Mouse (Mus musculus) myocyte (in vitro differentiated cells): ENCODE measurements around the gene Gpx7. TPM values are rescaled to one million over a fixed set of nuclear protein-coding genes. Genes with fewer than 3 reads are reported as not detected.

Experiments
- H3K27me3 ChIP-seq: one replicate; pipeline ENCODE4 v1.6.1; 2011; ENCODE audit not compliant: control insufficient read depth, insufficient read depth, insufficient read length
- H3K36me3 ChIP-seq: one replicate; pipeline ENCODE4 v1.6.1; 2011; ENCODE audit not compliant: control insufficient read depth, insufficient read depth
- H3K4me2 ChIP-seq: one replicate; pipeline ENCODE4 v1.6.1; 2011; ENCODE audit warnings: low read depth, control low read depth
- H3K4me3 ChIP-seq: one replicate; pipeline ENCODE4 v1.5.1; 2011; ENCODE audit warnings: mild to moderate bottlenecking, control low read depth, moderate library complexity
- H3K79me2 ChIP-seq: one replicate; pipeline ENCODE4 v1.6.1; 2011; ENCODE audit not compliant: control insufficient read depth, insufficient read depth
- H3ac ChIP-seq: one replicate; pipeline ENCODE4 v1.6.1; 2011; ENCODE audit not compliant: control insufficient read depth, insufficient read length
- CEBPB ChIP-seq: IDR thresholded peaks from 2 replicates; pipeline ENCODE4 v1.6.1; 2011; ENCODE audit warnings: mild to moderate bottlenecking, moderate library complexity; ENCODE audit not compliant: poor library complexity, insufficient read depth, severe bottlenecking
- E2F4 ChIP-seq: IDR thresholded peaks from one replicate; pipeline ENCODE4 v1.6.1; 2011; ENCODE audit warnings: mild to moderate bottlenecking, control low read depth, moderate library complexity; ENCODE audit not compliant: insufficient read depth
- MAX ChIP-seq: IDR thresholded peaks from one replicate; pipeline ENCODE4 v1.6.1; 2011; ENCODE audit warnings: low read depth, mild to moderate bottlenecking, control low read depth
- MYOD1 ChIP-seq, 3 experiments: IDR thresholded peaks; one replicate each; pipeline ENCODE4 v1.6.1; 2011; ENCODE audit warnings: control low read depth in 2 of 3, low read depth in 2 of 3, mild to moderate bottlenecking in 2 of 3, moderate library complexity in 1 of 3; ENCODE audit not compliant: insufficient read length in 2 of 3, control insufficient read depth in 1 of 3
- MYOG ChIP-seq, 3 experiments: IDR thresholded peaks; one replicate each; pipeline ENCODE4 v1.6.1; 2011; ENCODE audit warnings: control low read depth in 2 of 3, low read depth in 2 of 3, mild to moderate bottlenecking in 2 of 3; ENCODE audit not compliant: insufficient read length in 2 of 3, control insufficient read depth in 1 of 3, insufficient read depth in 1 of 3
- POLR2A ChIP-seq: IDR thresholded peaks from one replicate; pipeline ENCODE4 v1.6.1; 2011; ENCODE audit warnings: low read depth, mild to moderate bottlenecking, control low read depth, moderate library complexity; ENCODE audit not compliant: insufficient read length
- POLR2AphosphoS2 ChIP-seq: IDR thresholded peaks from one replicate; pipeline ENCODE4 v1.6.1; 2011; ENCODE audit warnings: low read depth, control low read depth; ENCODE audit not compliant: insufficient read length
- REST ChIP-seq: IDR thresholded peaks from one replicate; pipeline ENCODE4 v1.6.1; 2011; ENCODE audit warnings: mild to moderate bottlenecking, control low read depth, moderate library complexity; ENCODE audit not compliant: insufficient read depth, insufficient read length
- SRF ChIP-seq: IDR thresholded peaks from one replicate; pipeline ENCODE4 v1.6.1; 2011; ENCODE audit warnings: low read depth; ENCODE audit not compliant: control insufficient read depth, insufficient read length
- TCF12 ChIP-seq: IDR thresholded peaks from one replicate; pipeline ENCODE4 v1.6.1; 2011; ENCODE audit warnings: mild to moderate bottlenecking, control low read depth; ENCODE audit not compliant: poor library complexity, insufficient read depth, severe bottlenecking
- TCF3 ChIP-seq: IDR thresholded peaks from one replicate; pipeline ENCODE4 v1.6.1; 2011; ENCODE audit warnings: low read depth, control low read depth; ENCODE audit not compliant: insufficient read length
- USF1 ChIP-seq: IDR thresholded peaks from one replicate; pipeline ENCODE4 v1.6.1; 2011; ENCODE audit warnings: low read depth, mild to moderate bottlenecking, control low read depth, moderate library complexity
- polyA plus RNA-seq: library from polyadenylated mRNA; unstranded; fragments of >200 nt; fragmentation: generic; extraction: Trizol; gene quantifications from one replicate; pipeline ENCODE4 v1.2.1, GENCODE M21; 2012; ENCODE audit warnings: missing spikeins

Gpx7 gene
- polyA plus RNA-seq, 1 experiment, result 0.34 TPM

DNA sequence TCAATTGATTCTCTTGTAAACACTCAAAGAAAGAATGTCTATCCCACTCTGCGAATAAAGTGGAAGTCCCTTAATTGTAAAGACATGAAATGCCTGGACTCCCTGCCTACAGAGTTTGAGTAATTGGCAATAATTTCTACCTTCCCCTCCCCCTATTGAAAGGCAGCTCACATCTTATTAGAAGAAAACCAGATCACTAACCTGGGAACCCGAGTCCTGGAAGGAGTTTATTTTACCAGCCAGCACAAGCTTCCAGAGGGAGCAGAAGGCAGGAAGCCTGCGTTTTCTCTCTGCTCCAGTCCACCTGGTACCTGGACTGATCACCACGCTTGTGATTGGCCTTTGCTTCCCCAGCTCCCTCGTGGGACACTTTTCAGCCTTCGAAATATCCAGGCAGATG is 26.6 kb upstream of the Gpx7 start:
- Histone ChIP-seq H3ac (no peak overlapping the region), H3K79me2 (no peaks in the 10 kb centered on the region), H3K27me3 (peaks cover 14% of the 10 kb centered on the region), H3K4me3 (no peak overlapping the region), H3K4me2 (no peak overlapping the region), H3K36me3 (no peaks in the 10 kb centered on the region)
- no peak for TF ChIP-seq MYOG (IDR thresholded peaks at IDR 0.05; ENCODE audit: control insufficient read depth in 1 of 3, insufficient read depth in 1 of 3, insufficient read length in 2 of 3, low read depth in 2 of 3)
- TF ChIP-seq TCF3, result no peak
- TF ChIP-seq MYOD1 (IDR thresholded peaks at IDR 0.05; ENCODE audit: control insufficient read depth in 1 of 3, insufficient read length in 2 of 3, low read depth in 2 of 3), result no peak
- TF ChIP-seq REST, result no peak
- TF ChIP-seq CEBPB, result no peak
- no peak for TF ChIP-seq POLR2A
- TF ChIP-seq POLR2AphosphoS2, result no peak
- TF ChIP-seq MAX, result no peak
- TF ChIP-seq E2F4, result no peak
- no peak for TF ChIP-seq SRF
- no peak for TF ChIP-seq USF1
- no peak for TF ChIP-seq TCF12

DNA sequence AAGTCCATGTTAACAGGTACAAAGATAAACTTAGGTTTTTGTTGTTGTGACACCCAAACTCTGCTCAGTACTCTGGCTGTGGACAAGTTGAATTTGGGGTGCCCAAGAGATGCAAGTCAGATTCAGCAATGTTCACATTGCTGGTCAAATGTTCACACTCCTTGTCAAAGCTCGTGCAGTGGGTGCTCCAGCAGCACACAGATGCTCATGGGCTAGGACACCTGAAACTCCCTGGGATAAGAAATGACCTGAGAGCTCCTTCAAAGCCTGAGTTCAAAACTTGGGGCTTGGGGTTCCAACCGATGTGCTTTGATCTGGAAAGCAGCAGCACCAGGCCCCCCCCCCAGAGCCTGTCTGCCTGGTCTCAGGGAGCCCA is 24.8 kb upstream of the Gpx7 start:
- Histone ChIP-seq H3K4me3 (no peak overlapping the region), H3K36me3 (no peaks in the 10 kb centered on the region), H3K4me2 (no peak overlapping the region), H3ac (no peak overlapping the region), H3K79me2 (no peaks in the 10 kb centered on the region), H3K27me3 (peaks cover 14% of the 10 kb centered on the region)
- no peak for TF ChIP-seq MYOD1 (IDR thresholded peaks at IDR 0.05; ENCODE audit: control insufficient read depth in 1 of 3, insufficient read length in 2 of 3, low read depth in 2 of 3)
- TF ChIP-seq USF1, result no peak
- TF ChIP-seq POLR2A, result no peak
- TF ChIP-seq E2F4, result no peak
- TF ChIP-seq SRF, result no peak
- no peak for TF ChIP-seq TCF12
- no peak for TF ChIP-seq CEBPB

DNA sequence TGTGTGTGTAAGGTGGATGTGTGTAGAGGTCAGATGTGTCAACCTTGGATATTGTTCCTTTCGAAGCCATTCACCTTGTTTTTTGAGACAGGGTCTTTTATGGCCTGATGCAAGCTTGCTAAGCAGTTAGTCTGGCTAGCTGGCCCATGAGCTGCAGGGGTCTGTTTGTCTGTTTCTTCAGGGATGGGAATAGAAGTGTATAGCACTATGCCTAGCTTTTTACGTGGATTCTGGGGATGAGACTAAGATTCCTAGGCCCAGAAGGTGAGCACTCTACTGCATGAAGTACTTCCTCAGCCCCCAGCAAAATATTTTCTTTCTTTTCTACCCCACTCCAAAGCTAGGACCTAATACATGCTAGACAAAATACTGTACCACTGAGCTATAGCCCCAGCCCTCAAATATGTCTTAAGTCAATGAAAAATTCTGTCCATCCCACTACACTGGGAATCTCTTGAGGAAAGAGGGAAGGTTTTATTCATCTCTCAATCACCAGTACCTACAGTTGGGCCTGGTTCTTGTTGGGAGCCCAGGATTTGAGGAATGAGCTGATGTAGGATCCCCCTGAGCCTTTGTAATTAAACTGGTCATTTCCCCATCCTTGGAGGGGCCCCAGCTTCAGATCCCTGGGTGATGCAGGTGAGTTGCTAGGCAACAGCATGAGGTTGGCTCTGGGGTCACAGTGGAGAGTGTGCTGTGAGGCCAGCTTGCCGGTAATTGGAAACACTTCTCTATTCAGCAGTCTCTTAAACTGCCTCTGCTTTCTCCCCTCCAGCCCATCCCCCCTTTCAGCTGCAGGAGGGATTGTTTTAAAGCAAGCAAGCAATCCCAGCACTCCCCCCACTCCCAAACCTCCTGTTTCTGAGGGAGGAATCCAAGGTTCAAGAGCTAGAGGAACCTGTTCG is 24.1 kb upstream of the Gpx7 start:
- TF ChIP-seq POLR2A, result no peak
- no peak for TF ChIP-seq MAX
- no peak for TF ChIP-seq TCF12
- no peak for TF ChIP-seq E2F4
- no peak for TF ChIP-seq MYOD1 (IDR thresholded peaks at IDR 0.05; ENCODE audit: control insufficient read depth in 1 of 3, insufficient read length in 2 of 3, low read depth in 2 of 3)
- TF ChIP-seq MYOG (IDR thresholded peaks at IDR 0.05; ENCODE audit: control insufficient read depth in 1 of 3, insufficient read depth in 1 of 3, insufficient read length in 2 of 3, low read depth in 2 of 3), result no peak
- H3K4me3 ChIP-seq, result no peak overlapping the region
- H3ac ChIP-seq, result no peak overlapping the region
- H3K36me3 ChIP-seq, result no peaks in the 10 kb centered on the region
- peaks cover 14% of the 10 kb centered on the region for H3K27me3 ChIP-seq
- H3K79me2 ChIP-seq, result no peaks in the 10 kb centered on the region
- no peak overlapping the region for H3K4me2 ChIP-seq

DNA sequence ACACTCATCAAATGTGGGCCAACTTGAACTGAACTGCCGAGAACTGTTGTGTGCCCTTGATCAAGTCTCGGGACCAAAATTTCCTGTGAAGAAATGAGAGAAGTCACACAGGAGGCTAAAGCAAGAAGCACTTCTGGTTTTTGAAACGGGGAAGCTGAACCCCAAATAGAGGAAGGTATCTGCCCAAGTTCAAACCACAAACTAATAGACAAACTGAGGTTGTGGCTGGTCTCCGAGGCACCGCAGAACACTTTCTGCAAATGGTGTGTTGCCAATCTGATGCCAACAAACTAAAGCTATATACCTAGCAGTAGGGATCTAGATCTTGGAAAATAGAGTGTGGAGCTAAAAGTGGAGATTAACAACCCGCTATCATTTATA is 21.6 kb upstream of the Gpx7 start:
- no peak for TF ChIP-seq MYOD1 (IDR thresholded peaks at IDR 0.05; ENCODE audit: control insufficient read depth in 1 of 3, insufficient read length in 2 of 3, low read depth in 2 of 3)
- TF ChIP-seq SRF, result no peak
- TF ChIP-seq CEBPB, result no peak
- no peak for TF ChIP-seq REST
- no peak for TF ChIP-seq USF1
- no peak for TF ChIP-seq TCF3
- TF ChIP-seq POLR2AphosphoS2, result no peak
- TF ChIP-seq MYOG (IDR thresholded peaks at IDR 0.05; ENCODE audit: control insufficient read depth in 1 of 3, insufficient read depth in 1 of 3, insufficient read length in 2 of 3, low read depth in 2 of 3), result no peak
- TF ChIP-seq MAX, result no peak
- no peak for TF ChIP-seq TCF12
- TF ChIP-seq E2F4, result no peak
- TF ChIP-seq POLR2A, result no peak
- peaks cover 14% of the 10 kb centered on the region for H3K27me3 ChIP-seq
- H3ac ChIP-seq, result no peak overlapping the region
- H3K4me3 ChIP-seq, result no peak overlapping the region
- H3K36me3 ChIP-seq, result no peaks in the 10 kb centered on the region
- H3K79me2 ChIP-seq, result no peaks in the 10 kb centered on the region
- no peak overlapping the region for H3K4me2 ChIP-seq

DNA sequence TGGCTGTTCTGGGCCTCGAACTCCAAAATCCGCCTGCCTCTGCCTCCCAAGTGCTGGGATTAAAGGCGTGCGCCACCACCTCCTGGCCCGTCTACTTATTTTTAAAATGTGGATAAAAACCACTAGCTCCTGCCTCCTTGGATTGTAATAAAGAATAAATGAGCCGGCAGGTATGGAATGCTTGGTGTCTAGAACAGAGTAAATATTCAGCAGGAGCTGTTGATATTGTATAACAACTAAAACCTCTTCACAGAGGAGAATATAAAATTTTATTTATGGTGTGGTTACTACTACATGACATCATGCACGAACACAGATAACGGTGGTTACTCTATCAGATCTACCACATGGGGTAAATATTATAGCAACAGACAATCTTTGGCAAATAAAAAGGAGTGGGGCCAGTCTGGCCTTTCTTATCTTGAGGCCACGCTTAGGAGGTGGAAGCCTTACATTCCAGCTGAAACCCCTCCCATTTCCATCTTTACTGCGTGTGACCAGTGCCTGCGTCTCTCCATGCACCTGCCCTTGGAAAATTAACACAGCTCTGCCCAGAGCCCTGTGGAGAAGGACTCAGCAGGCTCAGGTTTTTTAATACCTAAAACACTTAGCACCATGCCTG is 21.1 kb upstream of the Gpx7 start:
- no peak overlapping the region for H3K4me2 ChIP-seq
- no peaks in the 10 kb centered on the region for H3K36me3 ChIP-seq
- TF ChIP-seq POLR2AphosphoS2 (no peak), CEBPB (no peak), MYOD1 (IDR thresholded peaks at IDR 0.05; ENCODE audit: control insufficient read depth in 1 of 3, insufficient read length in 2 of 3, low read depth in 2 of 3) (no peak), TCF12 (no peak), MAX (no peak), SRF (no peak)
- H3ac ChIP-seq, result no peak overlapping the region
- H3K27me3 ChIP-seq, result peaks cover 14% of the 10 kb centered on the region
- H3K79me2 ChIP-seq, result no peaks in the 10 kb centered on the region
- no peak overlapping the region for H3K4me3 ChIP-seq
